Mouse (Mus musculus) lung, adult 2 months (tissue): ENCODE results near the gene Zfp764.

Source experiments
- CTCF ChIP-seq: fragments of 200-500 bp; IDR thresholded peaks from 2 replicates; pipeline ENCODE4 v1.5.1; 2011; ENCODE audit warnings: mild to moderate bottlenecking, low read length, control low read depth; ENCODE audit not compliant: insufficient read depth
- POLR2A ChIP-seq: fragments of 200-500 bp; IDR thresholded peaks from 2 replicates; pipeline ENCODE4 v1.6.1; 2011; ENCODE audit warnings: low read depth, mild to moderate bottlenecking, control low read depth, low read length, borderline replicate concordance; ENCODE audit errors: extremely low read depth

- TF ChIP-seq POLR2A (no peak), CTCF (no peak)
These were observed 37.4 kb upstream of the Zfp764 start for GRCm38 (mm10) chr7:127443976-127444375.
